Mouse (Mus musculus) cerebellum, postnatal 10 days (tissue): Measurements from ENCODE around the gene Ehf.

ENCODE experiments used
- DNase-seq, 2 experiments: peaks; one replicate each; pipeline ENCODE4 v3.0.0; 2021; ENCODE audit warnings: mixed read lengths in 2 of 2

Ehf gene

DNA sequence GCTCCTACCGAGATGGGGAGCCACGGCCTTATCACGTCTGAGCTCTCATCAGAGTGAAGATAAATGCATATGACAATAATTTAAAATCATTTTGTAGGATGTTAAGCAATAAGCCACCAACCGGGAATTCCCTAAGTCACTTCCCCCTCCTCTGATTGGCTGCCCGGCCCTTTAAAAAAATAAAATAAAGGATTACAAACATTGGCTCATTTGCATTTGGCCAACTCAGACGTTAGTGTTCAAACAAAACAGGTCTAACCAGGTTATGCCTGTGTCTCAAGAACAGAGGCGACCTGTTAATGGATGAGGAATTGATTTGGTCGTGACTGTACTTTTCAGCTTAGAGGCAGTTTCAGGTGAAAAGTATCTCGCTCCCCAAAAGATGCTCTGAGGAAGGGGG, at the start of gene Ehf:
TSS of gene Ehf (minus strand) at position 147 of the 400 bp plus-strand sequence.
- DNase-seq, result no peak

DNA sequence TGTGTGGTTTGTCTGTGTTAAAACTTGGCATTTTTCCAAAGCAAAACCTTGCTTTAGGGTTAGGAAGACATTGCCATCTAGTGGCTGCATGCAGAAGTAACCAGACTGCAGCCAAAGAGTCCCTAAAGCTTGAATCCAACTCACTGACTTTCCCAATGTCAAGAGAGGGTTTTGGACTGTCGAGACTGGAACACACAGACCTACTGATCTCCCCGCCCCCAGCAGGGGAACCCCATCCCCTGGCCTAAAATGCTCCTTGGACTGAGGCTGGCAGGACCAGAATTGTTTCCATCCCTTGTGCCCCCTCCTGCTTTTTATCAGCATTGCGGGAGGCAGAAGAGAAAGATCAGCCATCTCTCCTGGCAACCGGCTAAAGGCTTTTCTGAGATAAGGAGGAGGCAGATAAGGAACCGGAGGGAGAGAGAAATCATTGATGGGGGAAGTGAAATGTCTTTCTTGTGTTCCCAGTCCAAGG, 44.4 kb upstream of the Ehf start:
- DNase-seq, result peak; percentile 68 to 83

DNA sequence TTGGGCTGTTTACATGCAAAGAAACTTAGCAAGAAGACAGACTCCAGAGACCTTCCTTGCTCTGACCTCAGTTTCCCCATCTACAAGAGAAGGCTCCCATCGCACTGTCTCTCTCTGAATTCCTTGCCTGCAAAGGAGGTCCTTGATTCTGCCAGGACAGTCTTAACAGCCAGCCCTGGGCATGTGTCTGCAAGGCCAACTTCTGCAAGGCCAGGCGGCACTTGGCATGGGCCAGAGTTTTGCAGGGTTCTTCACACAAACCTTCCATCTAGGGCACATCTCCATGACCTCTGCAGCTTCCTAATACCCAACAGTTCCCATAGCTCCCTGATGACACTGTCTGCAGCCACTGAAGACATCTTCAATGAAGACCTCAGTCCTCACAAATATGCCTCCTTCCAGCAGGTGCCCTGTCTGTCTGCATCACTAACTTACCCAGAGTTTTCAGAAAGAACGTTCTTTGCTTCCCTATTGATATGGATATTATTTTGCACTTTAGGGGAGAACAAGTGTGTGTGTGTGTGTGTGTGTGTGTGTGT, 43.7 kb upstream of the Ehf start:
- DNase-seq, result peak; percentile 20 to 28

DNA sequence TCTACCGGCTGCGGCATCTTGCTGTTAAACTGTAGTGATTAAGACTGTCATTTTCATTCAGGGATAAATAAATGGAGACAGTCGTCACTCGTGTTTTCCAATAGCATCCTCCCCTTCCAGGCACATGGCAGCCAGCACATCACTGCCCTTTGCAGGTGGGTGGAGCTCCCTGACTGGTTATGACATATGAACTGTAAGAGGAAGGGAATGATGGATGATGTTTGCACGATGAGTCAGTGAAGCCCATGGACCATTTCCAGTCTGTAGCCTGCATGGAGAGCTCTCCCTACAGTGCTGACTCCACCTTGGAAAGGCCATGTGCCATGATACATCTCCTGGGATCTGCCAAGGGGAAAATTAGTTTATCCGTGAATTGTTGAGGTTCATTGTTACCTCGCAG, 40.5 kb upstream of the Ehf start:
- no peak for DNase-seq

DNA sequence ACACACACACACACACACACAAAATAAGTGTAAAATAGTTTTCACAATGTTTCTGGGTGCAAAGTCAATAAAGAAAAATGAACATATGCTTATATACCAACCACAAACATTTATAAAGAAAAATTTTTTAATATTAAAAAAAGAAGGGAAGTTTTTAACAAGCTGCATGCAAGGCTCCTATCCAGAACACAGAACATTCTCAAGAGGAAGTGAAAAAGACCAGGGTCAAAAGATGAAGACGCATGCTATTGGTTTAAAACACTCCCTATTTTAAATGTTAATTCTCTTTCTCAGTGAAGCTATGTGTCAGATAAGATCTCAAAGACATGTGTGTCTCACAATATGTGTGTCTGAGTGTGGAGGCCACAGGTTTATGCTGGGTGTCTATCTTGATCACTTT, 39.0 kb upstream of the Ehf start:
- DNase-seq, result no peak

DNA sequence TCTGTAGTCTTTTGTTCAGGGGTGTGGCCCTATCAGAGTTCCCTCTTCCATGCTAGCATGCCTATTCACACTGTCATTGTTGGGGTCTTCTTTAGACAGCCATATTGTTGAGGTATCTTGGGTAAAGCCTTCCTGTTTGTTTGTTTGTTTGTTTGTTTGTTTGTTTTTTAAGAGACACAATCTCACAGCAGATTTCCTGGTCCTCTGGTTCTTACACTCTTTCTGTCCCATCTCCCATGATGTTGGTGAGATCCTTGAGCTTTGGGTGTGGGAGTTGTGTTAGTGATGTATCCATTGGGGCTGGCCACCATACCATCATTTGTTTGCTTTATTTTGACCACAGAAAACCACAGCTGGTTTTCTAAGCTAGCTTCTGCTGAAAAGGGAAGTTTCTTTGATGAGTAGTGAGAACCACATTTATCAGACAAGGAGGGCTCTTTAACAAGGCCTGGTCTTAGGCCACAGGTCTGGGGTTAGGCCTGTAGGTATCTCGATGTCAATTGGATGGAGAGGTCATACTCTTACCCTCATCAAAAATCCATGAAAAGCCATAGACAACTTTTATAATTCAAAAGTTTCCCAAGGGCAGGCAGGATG, 38.4 kb upstream of the Ehf start:
- DNase-seq, result no peak

DNA sequence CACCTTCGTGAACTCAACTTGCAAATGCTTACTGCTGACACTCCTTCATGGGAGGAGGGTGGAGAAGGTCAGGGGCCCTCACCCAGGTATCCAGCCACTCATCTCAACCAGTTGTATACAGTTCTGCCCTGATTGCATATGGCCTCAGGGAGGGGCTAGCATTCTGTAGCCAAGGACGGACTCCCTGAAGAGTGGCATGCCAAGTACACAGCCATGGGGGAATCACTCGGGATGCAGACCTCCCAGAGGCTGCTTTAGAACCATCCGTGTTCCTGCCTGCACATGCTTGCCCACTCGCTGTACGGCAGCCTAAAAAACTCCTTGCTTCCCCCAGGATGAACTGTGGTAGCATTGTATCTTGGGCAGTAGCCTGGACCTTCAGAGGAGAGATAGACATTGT, 35.6 kb upstream of the Ehf start:
- DNase-seq, result no peak

DNA sequence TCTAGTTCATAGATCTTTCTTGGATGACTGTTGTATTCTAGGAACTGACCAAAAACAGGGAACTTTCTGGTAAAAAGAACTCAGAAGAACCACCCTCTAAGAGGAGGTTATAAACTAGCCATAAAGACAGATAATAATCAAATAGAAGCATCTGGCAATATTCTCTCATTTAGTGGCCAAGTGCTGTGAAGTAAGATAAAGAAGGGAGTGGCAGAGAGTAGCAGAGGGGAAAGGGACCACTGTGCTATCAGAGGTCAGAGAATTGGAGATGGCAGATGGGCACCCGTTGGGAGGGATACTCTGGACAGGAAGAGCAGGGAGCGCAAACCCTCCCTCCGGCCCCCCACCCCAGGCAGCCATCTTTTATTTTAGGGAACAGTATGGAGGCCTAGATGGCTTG, 34.3 kb upstream of the Ehf start:
- DNase-seq, result no peak

DNA sequence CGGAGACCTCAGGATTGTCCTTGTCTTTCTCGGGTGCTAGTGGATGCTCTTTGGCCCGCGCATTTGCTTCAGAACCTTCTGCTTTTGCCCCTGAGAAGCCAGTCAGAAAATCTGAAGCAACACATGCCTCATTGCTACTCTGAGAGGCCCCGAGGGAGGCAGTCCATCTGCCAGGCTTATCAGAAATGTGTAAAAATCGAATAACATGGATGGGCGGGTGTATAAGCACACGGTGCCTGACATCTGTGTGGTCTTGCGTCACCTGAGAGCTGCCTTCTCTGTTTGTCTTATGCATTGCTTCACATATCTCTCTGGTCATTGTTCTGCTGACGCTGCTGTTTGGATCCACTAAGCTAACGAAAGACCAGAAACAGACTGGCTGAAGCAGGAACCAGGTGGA, 33.5 kb upstream of the Ehf start:
- DNase-seq, result peak; percentile 55 to 73

DNA sequence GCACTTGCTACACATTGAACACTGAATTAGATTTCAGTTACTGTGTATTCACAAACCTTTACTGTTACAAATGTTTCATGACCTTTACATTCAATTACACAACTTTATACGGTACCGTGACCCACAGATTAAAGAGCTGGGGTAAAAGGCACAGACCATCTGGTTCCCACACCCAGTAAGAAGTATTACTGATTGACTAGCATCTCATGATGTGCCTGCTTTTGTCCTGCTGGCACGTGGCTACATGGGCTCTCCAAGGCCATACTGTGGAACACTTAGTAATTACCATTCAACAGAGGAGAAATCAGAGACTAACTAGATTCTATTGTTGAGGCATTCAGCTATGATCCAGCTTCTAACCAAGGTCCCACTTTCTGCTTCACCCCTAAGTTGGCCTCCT, 32.9 kb upstream of the Ehf start:
- no peak for DNase-seq

DNA sequence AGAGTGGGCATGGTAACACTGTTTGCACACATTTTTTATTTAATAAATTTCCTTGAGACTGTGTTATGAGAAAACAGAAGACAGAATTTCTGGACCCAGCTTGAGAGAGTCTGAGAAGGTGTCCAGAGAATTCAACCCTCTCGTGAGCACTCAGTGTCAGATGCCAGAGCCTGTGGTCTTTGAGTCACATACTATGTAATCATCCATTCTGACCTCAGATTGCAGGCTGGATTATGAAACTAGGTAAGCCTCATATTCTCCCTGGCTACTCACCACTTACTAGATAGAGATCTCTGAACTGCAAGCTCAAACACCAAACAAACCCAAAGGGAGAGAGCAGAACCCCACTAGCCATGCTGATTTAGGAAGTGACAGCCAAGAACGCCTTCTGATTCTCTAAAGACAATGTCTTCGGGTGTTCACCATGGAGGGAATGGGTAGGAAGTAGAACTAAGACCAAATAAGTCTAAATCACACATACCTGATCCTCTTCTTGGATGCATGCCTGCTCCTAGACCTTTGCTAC, 28.7 kb upstream of the Ehf start:
- DNase-seq, result no peak

DNA sequence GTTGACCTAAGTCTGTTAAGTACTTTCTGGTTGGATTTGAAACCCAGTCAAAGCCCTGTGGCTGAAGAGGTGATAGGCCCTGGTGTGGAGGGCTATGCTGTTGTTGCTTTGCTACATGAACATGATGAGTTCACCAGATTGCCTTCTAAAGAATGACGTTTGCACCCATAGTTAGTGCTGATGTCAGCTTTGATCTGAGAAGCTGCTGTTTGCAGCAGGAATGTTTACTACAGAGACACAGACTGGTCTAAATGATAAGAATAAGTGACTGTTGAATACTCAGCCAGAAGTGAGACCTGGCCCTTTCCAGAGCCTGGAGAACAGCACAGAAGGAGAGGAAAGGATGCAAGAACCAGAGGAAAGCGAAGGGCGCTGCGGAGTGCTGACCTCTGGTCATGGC, 25.7 kb upstream of the Ehf start:
- no peak for DNase-seq

DNA sequence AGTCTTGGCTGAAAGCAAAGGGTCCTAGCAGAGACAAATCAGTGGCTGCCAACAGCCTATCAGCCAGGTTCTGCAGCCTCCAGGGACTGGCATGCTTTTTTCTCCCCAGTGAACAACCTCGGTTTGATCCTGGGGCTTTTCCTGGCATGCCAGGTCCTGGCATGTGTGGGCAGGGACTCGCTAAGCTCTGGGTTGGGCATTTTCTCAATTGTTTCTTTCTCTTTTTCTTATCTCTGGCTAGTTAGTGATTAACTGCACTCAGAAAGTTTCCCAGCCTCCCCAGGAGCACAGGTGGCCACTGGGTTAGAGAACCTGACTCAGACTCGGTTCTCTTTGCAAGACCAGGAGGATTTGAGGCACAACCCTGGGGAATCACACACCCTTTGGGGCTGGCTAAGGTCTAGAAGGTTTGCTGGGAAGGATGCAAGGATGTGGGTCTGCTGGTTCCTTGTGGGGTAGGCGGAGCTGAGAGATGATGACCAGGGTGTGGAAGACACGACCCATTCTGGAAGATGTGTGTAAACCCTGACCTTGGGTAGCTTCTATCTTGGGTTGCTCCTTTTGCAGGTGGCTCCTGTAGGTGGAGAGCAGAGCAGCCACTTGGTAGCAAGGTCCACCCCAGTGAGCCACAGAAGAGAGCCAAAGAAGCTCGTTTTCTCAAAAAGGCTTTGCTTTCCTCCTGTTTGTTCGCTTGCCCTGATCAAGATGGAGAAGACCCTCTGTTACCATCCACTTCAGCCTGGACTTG, 22.4 kb upstream of the Ehf start:
- no peak for DNase-seq

DNA sequence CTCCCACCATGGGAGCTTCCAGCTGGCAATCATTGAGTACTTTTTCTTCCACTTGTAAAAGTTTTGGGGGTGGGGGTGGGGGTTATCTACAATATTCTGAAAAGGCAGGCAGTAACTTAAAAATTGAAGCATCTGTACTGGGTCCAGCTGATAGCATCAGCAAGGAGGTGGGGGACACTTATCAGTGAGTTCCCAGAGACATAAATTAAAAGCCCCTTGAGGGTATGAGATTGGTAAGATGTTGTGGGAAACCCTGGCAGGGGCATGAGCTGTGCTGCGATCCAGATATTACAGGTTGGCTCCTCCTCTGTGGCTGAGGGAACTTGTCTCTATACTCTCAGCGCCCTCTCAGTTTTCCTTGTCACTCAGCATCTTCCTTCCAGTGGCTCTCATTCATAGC, 21.2 kb upstream of the Ehf start:
- no peak for DNase-seq

DNA sequence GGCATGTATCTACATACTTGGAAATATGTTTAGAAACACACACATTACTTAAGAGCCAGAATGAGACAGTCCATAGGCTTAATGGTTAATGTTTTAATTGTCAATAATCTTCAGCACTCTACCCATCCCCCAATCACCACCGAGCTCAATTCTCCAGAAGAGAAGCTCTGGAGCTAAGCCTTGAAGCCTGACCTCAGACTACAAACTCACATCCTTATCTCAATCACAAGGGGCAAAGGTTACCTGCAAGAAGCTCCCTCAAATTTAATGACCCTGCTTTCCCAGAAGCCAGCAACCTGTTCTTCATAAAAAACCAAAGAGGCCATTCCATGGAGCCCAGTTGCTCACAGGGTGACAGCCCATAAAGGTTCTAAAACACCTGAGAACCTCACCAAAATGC, 19.1 kb upstream of the Ehf start:
- DNase-seq, result no peak

DNA sequence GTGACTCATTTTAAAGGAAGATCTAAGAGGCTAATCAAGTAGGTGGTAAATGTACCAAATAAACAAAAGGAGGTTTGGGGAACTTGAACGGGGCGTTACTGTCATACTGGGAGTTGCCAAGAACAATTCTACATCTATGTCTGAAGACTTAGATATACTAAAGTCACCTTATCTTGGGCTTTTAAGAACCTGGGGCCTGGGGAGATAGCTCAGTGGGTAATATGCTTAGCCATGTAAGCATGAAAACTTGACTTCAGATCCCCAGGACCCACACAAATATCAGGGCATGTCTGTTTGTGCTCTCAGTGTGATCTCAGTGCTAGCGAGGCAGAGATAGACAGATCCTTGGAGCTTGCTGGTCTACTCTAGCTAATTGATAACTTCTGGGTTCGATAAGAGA, 18.6 kb upstream of the Ehf start:
- DNase-seq, result no peak

DNA sequence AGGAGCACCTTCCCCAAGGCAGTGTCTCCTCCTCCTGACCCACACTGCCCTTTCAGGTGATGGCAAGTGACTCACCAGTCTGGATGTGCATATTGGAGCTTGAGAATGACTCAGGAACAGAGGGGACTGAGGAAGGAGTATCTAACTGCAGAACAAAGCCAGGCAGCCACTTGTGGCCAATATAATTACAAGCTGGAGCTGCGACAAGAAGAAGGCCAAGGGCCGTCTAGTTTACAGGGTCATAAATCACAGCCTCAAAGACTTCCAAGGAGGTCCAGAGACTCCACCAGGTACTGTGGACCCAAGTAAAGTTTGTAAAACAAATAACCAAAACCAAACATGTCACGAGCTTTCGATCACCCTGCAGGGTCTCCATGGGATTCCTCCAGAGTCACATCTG, 10.9 kb upstream of the Ehf start:
- no peak for DNase-seq

DNA sequence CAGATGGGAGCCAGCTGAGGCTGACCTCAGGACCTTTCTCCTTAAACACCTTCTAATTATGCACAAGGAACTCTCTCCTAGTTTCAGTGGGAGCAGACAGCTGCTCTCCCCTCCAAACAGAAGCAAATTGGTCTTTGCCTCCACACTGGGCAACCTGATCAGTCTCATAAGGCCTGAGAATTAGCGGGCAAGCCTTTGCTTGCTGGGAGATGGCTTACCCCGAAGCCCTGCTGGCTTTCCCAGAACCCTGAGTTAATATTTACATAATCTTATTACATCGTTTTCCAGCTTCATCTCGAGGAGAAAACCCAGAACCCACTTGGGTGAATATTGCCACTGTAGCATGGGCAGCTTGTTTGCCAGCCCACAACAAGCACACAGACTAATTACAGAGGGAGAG, 9.6 kb upstream of the Ehf start:
- DNase-seq, result no peak

DNA sequence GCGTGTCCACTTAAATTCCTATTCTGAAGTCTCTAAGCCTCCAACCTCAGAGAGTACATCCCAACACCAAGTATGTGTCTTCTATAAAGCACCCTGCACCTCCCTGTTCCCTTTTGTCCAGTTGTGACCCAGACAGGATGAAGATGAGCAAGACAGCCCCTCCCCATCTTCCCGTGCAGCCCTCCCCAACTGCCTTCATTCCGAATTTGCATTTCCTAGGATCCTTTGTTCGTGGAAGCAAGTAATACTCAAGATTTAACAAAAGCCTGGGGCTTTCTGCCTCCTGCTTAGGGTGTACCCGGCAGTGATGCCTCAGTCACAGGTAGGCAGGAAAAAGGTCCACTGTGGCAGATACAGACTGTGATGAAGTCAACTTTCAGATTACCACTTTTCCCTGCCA, 7.6 kb upstream of the Ehf start:
- DNase-seq, result no peak

DNA sequence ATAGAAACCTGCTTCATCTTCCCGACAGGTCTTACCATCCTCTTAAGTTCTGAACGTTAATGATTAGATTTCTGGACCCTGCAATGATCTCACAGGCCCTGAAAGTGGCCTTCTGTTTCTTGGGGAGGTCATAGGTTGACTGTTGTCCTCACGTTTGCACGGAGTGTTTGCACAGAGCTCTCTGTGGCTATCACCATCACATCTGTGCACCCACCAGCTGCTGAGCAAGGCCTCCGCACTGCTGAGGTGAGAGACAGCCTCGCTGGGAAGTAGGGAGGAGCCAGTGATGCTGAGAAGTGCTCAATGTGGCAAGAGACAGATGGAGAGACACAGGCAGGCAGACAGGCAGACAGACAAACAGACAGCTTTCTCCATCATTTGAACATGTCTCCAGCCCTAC, 3.6 kb upstream of the Ehf start:
- DNase-seq, result no peak

DNA sequence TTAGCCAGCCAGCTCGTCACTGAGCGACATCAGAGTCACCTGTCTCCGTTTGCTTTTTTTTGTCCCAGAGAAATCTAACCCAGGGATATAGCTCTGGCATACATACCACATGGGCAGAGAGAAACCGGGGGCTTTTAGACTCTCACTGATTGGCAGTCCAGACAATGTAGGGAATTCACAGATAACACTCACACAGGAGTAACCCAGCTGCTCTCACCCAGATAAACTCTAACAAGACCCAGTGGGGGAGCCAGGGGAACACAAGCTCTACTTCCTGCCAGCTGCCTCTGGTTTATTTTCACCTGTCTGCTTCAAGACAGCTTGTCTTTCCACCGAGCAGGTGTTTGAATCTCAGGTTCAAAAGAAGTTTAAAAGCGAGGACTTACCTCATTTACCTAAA, 409 bp downstream of the Ehf start:
- DNase-seq, result no peak

DNA sequence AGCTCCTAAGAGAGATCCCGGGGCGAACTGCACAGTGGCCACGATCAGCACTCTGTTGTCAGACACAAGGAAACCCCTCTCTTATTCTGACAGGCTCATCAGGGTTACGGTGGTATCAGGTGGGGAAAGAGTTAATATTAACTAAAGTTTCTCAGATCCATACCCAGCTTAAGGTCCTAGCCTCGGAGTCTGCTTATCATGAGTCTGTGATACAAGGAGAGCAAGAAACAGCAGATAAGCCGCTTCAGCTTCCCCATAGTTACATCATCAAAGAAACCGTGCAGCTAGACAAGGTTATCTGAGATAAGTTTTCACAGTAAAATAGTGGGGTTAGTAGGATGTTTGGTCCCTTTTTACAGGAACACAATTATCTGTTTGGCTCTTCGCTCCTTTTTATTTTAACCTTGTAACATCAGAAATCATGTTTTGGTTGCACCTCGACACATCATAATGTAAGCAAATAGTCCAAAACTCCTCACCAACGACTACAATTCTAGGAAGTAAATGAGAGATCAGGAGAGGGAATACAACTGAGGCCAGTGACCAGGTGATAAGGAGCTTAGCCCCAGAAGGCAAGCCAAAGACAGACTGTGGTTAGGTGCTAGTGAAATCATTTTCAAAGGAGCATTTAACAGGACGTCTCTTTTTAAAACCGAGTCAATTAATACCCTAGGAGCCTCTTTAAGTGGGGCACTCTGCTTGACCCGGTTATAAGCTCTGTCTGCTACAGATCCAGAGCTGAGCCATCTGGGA, 4.2 kb downstream of the Ehf start:
- no peak for DNase-seq

DNA sequence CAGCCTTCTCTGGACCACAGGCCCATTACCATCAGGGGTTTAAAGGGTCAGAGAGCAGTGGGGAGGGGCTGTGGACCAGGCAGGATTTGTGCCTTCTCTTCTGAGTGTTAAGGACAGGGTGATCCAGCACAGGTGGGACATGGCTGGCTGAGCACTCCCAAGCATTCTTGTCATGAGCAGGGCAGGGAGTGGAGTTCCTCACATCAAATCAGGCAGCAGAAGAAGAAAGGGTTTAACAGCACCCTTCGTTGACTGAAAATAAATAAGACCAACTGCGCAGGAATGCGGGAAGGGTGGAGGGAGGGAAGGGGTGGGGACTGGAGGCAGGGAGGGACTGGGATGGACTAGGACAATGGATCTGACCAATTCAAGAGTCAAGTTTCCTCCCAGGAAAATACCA, 8.6 kb downstream of the Ehf start:
- no peak for DNase-seq

DNA sequence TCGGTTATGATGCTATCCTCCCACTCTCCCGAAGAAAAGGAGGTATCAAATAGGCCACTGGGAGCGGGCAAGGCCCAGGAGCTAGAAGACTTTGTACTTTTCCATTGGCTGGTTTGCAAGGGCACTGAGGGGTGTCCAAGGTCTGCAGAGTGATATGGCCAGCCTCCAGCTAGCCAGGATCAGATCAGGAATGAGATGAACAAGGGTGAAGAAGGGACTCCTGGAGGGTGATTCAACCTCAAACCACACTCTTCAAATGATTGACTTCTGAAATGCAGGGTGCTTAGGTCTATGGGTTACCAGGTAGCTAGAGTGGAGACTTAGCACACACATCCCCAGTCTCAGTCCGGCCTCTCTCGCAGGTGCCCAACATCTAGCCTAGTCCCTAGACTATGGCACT, 9.3 kb downstream of the Ehf start:
- no peak for DNase-seq
